18 mouse cellular contexts compared by ENCODE assay signal in the genomic region with DNA sequence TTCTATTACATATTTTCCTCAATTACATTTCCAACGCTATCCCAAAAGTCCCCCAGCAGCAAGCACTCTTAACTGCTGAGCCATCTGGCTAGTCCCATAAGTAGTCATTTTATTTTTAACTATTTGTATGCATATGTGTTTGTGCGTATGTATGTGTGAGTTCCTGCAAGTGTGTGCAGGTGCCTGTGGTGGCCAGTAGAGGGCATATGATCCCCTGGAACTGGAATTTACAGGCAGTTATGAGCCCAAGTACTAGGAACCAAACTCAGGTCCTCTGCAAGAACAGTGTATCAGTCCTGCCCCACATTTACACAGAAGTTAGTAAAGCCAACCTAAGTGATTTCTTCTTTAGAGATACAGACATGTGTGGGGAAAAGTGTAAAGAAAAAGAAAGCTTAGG.
DNase-seq lines count a peak whose midpoint lies in the region; TF ChIP-seq lines count a peak whose summit lies in the region.
"Had no signal": no experiment of that assay in that cellular context is flagged by ENCODE, and none has a peak within 500 bp of the region (broad histone marks: within the 10 kb centered on the region; RNA-seq: fewer than 3 reads in every experiment).

No protein-coding gene starts in this region.

- intact Hi-C loops in gastrocnemius, adult 2 months (cut with DNase I), result no loop called here

- 92% methylated on average over 2 of the region's 2 CpGs for WGBS in liver, adult 2 months

- dilution Hi-C loops in CH12.LX (cut with MboI; ENCODE audit: extremely low pct_ligation_motif_present, extremely low pct_unique_long_range_greater_than_20kb, low sequenced_read_pairs), result no loop called here

- in situ Hi-C loops in CH12.LX (cut with MboI; ENCODE audit: low pct_ligation_motif_present, low pct_unique_long_range_greater_than_20kb, low sequenced_read_pairs), result no loop called here

- no peak overlapping the region for H3K4me3 ChIP-seq in gastrocnemius, adult 2 months
- no peak overlapping the region for H3K4me3 ChIP-seq in liver, adult 2 months (ENCODE audit: insufficient read depth, low read depth, low read length)
- no peak overlapping the region for H3K4me3 ChIP-seq in CH12.LX (replicated peaks in 1 of 3; ENCODE audit: low read depth in 2 of 3, low read length in 2 of 3, poor library complexity in 1 of 3)
- H3K4me3 ChIP-seq: embryonic facial prominence, embryonic 12.5 days; limb, embryonic 13.5 days; midbrain, embryonic 15.5 days; neural tube, embryonic 13.5 days; stomach, embryonic 15.5 days had no signal

- H3K36me3 ChIP-seq in liver, adult 2 months (ENCODE audit: control insufficient read depth, insufficient read depth, low read length), result no peaks in the 10 kb centered on the region
- H3K36me3 ChIP-seq in CH12.LX (replicated peaks in 1 of 2; ENCODE audit: control insufficient read depth in 1 of 2, insufficient read depth in 1 of 2, low read length in 1 of 2), result peaks cover 59 to 82% of the 10 kb centered on the region in 2 experiments
- H3K36me3 ChIP-seq: embryonic facial prominence, embryonic 12.5 days; limb, embryonic 13.5 days; midbrain, embryonic 15.5 days; neural tube, embryonic 13.5 days; stomach, embryonic 15.5 days had no signal

- H3K27me3 ChIP-seq in liver, adult 2 months (ENCODE audit: control insufficient read depth, insufficient read depth, low read length), result no peaks in the 10 kb centered on the region
- no peaks in the 10 kb centered on the region for H3K27me3 ChIP-seq in CH12.LX (replicated peaks)
- H3K27me3 ChIP-seq: embryonic facial prominence, embryonic 12.5 days; limb, embryonic 13.5 days; midbrain, embryonic 15.5 days; neural tube, embryonic 13.5 days; stomach, embryonic 15.5 days had no signal

- H3K9ac ChIP-seq in liver, adult 2 months (ENCODE audit: low read depth, low read length), result no peak overlapping the region
- no peak overlapping the region for H3K9ac ChIP-seq in CH12.LX (ENCODE audit: insufficient read depth, low read depth)
- H3K9ac ChIP-seq: embryonic facial prominence, embryonic 12.5 days; limb, embryonic 13.5 days; midbrain, embryonic 15.5 days; neural tube, embryonic 13.5 days; stomach, embryonic 15.5 days had no signal

- peaks cover 21% of the 10 kb centered on the region for H3K9me3 ChIP-seq in CH12.LX (replicated peaks; ENCODE audit: low read length)
- H3K9me3 ChIP-seq: embryonic facial prominence, embryonic 12.5 days; limb, embryonic 13.5 days; midbrain, embryonic 15.5 days; stomach, embryonic 15.5 days had no signal

- no peak for TF ChIP-seq EP300 in CH12.LX (IDR thresholded peaks at IDR 0.05; ENCODE audit: low read length)

- no peaks in the 10 kb centered on the region for H3K79me2 ChIP-seq in liver, adult 2 months (ENCODE audit: control insufficient read depth, insufficient read depth, low read length)
- peaks cover 88% of the 10 kb centered on the region for H3K79me2 ChIP-seq in CH12.LX (replicated peaks; ENCODE audit: control insufficient read depth, extremely low read depth, insufficient read depth, poor library complexity, severe bottlenecking)

- DNase-seq in gastrocnemius, adult 2 months, result no peak
- DNase-seq in gastrocnemius, postnatal 4 days (ENCODE audit: low spot score in 2 of 2), result no peak
- DNase-seq in liver, adult 2 months (ENCODE audit: extremely low read depth, low read depth, low spot score), result no peak
- DNase-seq in liver, result no peak
- DNase-seq in CH12.LX (ENCODE audit: extremely low read depth), result no peak
- DNase-seq in R1 (ENCODE audit: low read depth, low spot score), result peak; percentile 56
- no peak for DNase-seq in adrenal gland, postnatal 25 days
- DNase-seq in yolk sac, embryonic 10.5 days (ENCODE audit: low spot score), result no peak
- DNase-seq: adrenal gland, postnatal 36 days; cerebellum, postnatal 25 days; heart, postnatal 10 days; kidney, postnatal 14 days; thymus, postnatal 4 days had no signal

- TF ChIP-seq CTCF in gastrocnemius, adult 2 months (IDR thresholded peaks at IDR 0.05), result peak; percentile 13; the same call in 1 of the 2 replicates
- TF ChIP-seq CTCF in liver, adult 2 months (IDR thresholded peaks at IDR 0.05; ENCODE audit: low read depth, low read length), result peak; percentile 17; the same call in 1 of the 2 replicates
- TF ChIP-seq CTCF in CH12.LX (conservative IDR thresholded peaks at IDR 0.05 in 1 of 2, IDR thresholded peaks at IDR 0.05 in 1 of 2; ENCODE audit: low read depth in 2 of 2, low read length in 2 of 2), result peak in 1 of 2 experiments; percentile 49; a peak in 2 of 4 replicates

- no peaks in the 10 kb centered on the region for H3K4me1 ChIP-seq in liver, adult 2 months (ENCODE audit: control insufficient read depth, insufficient read depth, low read length)
- peaks cover 23 to 44% of the 10 kb centered on the region in 2 experiments for H3K4me1 ChIP-seq in CH12.LX (ENCODE audit: control insufficient read depth in 1 of 2, insufficient read depth in 2 of 2)
- H3K4me1 ChIP-seq: embryonic facial prominence, embryonic 12.5 days; limb, embryonic 13.5 days; stomach, embryonic 15.5 days had no signal

- TF ChIP-seq RAD21 in CH12.LX (IDR thresholded peaks at IDR 0.05; ENCODE audit: low read depth, low read length), result peak; percentile 21

- no peak overlapping the region for H3K4me2 ChIP-seq in CH12.LX (ENCODE audit: insufficient read depth, low read depth, poor library complexity, severe bottlenecking)
- H3K4me2 ChIP-seq: embryonic facial prominence, embryonic 12.5 days; limb, embryonic 13.5 days; midbrain, embryonic 15.5 days; neural tube, embryonic 13.5 days; stomach, embryonic 15.5 days had no signal

- no peak overlapping the region for H3K27ac ChIP-seq in gastrocnemius, adult 2 months
- no peak overlapping the region for H3K27ac ChIP-seq in liver, adult 2 months (replicated peaks; ENCODE audit: insufficient read depth, low read depth, low read length)
- no peak overlapping the region for H3K27ac ChIP-seq in CH12.LX (ENCODE audit: insufficient read depth, low read depth)
- H3K27ac ChIP-seq: embryonic facial prominence, embryonic 12.5 days; limb, embryonic 13.5 days; midbrain, embryonic 15.5 days; stomach, embryonic 15.5 days had no signal

- TF ChIP-seq POLR2A in liver, adult 2 months (IDR thresholded peaks at IDR 0.05; ENCODE audit: extremely low read depth, insufficient read depth, low read length), result no peak
- TF ChIP-seq POLR2A in CH12.LX (IDR thresholded peaks at IDR 0.05; ENCODE audit: low read depth, low read length), result no peak

TF ChIP-seq in CH12.LX, 34 proteins besides CTCF, POLR2A, EP300 and RAD21:
- TF ChIP-seq SMC3 (IDR thresholded peaks at IDR 0.05; ENCODE audit: low read depth, low read length) (0 out of 2 replicates have a peak, but pooled peaks have one; percentile 18), TCF12 (IDR thresholded peaks at IDR 0.05; ENCODE audit: low read depth, low read length) (no peak)
